Mouse (Mus musculus): ENCODE results near the gene Adam21. TPM values are rescaled to one million over a fixed set of nuclear protein-coding genes. Genes with fewer than 3 reads are reported as not detected.
A peak's percentile ranks its signal among the peaks of the same experiment; 100 is the strongest.

Adam21 gene
- polyA plus RNA-seq, 1 experiment from 2014 or later: 0.17 TPM

DNA sequence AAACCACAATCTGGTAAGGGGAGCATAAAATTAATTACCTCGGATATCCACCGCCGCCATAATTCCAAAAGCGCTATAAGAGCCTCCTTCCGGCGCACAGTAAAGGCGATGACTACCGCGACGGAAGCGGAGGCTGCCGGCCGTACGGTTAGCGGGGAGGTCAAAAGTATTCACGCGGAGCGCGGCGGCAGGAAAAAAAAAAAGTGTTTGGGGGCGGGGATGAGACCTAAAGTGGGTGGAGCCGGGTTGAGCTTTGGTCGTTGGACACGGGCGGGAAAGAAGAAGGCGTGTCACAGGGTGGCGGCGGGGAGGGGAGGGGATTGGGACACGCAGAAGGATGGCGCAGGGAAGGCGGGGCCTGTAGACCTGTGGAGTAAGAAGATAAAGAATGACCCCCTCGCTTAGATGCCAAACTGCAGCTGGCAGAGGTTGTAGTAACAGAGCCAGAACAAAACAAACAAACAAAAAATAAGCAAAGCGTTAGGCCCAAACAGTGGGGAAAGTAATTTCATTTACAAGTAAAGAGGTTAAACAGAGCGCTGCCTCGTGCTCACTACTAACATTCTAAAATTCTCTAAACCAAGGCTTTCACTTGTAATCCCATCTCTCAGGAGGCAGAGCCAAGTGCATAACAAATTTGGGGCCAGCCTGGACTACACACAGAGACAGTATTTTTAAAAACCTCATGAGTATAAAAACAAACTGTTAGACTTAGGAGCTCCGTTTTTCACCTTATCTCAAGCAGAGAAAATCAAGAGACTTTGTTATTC, 26.8 kb upstream of the Adam21 start, which contains the start of gene Med6:
Gene Med6 (minus strand): TSS at position 107 of the 770 bp plus-strand sequence.
- DNase-seq (ENCODE audit: low spot score) (peak; percentile 99), ATAC-seq (replicated peaks; ENCODE audit: low FRiP score, low read depth) (peak; percentile 98)
- peak within 1 kb of the TSS; percentile 73 for H3K9ac ChIP-seq (ENCODE audit: low read depth, low read length)
- no peaks in the 10 kb centered on the region for H3K9me3 ChIP-seq (replicated peaks; ENCODE audit: low read length)
- no peak for TF ChIP-seq CTCF (IDR thresholded peaks at IDR 0.05; ENCODE audit: low read depth)
- H3K4me2 ChIP-seq (ENCODE audit: low read length): peak within 1 kb of the TSS; percentile 73
- H3K4me3 ChIP-seq (replicated peaks; ENCODE audit: low read depth, low read length): peak within 1 kb of the TSS; percentile 75
- H3K27ac ChIP-seq: no peak within 1 kb of the TSS
- 0 out of 2 replicates have a peak, but pooled peaks cover 3% of the 10 kb centered on the region for H3K4me1 ChIP-seq (replicated peaks; ENCODE audit: insufficient read depth, low read length)
- H3K27me3 ChIP-seq (ENCODE audit: insufficient read depth, low read length): no peaks in the 10 kb centered on the region
- 0 out of 2 replicates have a peak, but pooled peaks cover 5% of the 10 kb centered on the region for H3K36me3 ChIP-seq (ENCODE audit: insufficient read depth, low read length)
- WGBS: 3% methylated on average over 36 of the region's 36 CpGs

DNA sequence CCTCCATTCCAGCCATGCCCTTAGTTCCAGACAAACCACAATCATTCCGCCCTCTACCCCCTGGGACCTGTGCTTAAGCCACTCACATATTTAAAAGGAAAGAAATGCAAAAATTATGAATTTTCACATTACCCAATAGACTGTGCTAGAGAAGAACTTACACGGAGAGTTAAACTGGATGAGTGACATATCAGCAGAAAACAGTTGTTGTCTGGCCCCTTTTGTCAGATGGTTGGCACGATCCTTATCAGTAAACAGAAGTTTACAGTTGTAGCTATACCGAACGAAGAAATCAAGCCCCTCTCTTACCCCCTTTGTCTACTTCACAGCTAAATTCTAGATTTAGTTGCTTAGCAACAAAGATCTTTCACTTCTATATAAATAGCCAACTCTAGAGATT, 343 bp downstream of the Adam21 start:
- no peak overlapping the region for H3K27ac ChIP-seq
- no peak overlapping the region for H3K4me3 ChIP-seq (replicated peaks; ENCODE audit: low read depth, low read length)
- H3K4me2 ChIP-seq (ENCODE audit: low read length): no peak overlapping the region
- H3K36me3 ChIP-seq (ENCODE audit: insufficient read depth, low read length): peaks cover 3% of the 10 kb centered on the region; the same call in 1 of the 2 replicates
- H3K9ac ChIP-seq (ENCODE audit: low read depth, low read length): no peak overlapping the region
- WGBS: 89% methylated on average over 5 of the region's 5 CpGs
- ATAC-seq (replicated peaks; ENCODE audit: low FRiP score, low read depth): no peak
- no peaks in the 10 kb centered on the region for H3K27me3 ChIP-seq (ENCODE audit: insufficient read depth, low read length)
- no peaks in the 10 kb centered on the region for H3K4me1 ChIP-seq (replicated peaks; ENCODE audit: insufficient read depth, low read length)
- no peaks in the 10 kb centered on the region for H3K9me3 ChIP-seq (replicated peaks; ENCODE audit: low read length)
- no peak for DNase-seq (ENCODE audit: low spot score)
- no peak for TF ChIP-seq CTCF (IDR thresholded peaks at IDR 0.05; ENCODE audit: low read depth)

DNA sequence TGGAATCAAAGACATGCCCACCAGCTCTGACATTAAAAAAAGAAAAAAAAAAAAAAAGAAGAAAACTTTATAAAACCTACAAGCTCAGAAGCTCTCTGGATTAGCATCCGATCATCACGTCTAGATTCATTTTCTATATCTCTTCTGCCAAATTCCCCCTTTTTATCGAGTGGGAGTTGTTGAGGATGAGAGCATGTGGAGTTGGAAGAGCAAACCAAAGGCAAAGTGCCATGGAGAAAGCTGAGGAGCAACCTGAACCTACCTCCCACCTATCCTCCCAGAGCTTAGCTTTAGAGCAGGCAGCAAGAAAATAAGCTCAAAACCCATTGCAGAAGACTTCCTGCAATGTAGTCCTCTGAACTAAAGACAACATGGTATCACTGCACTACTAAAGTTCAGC, 4.1 kb downstream of the Adam21 start:
- Histone ChIP-seq H3K4me2 (ENCODE audit: low read length) (no peak overlapping the region), H3K4me3 (replicated peaks; ENCODE audit: low read depth, low read length) (no peak overlapping the region), H3K4me1 (replicated peaks; ENCODE audit: insufficient read depth, low read length) (no peaks in the 10 kb centered on the region), H3K27ac (no peak overlapping the region), H3K9me3 (replicated peaks; ENCODE audit: low read length) (no peaks in the 10 kb centered on the region), H3K27me3 (ENCODE audit: insufficient read depth, low read length) (no peaks in the 10 kb centered on the region), H3K9ac (ENCODE audit: low read depth, low read length) (no peak overlapping the region), H3K36me3 (ENCODE audit: insufficient read depth, low read length) (no peaks in the 10 kb centered on the region)
- WGBS: 94% methylated on average over 3 of the region's 3 CpGs
- DNase-seq (ENCODE audit: low spot score) (no peak), ATAC-seq (replicated peaks; ENCODE audit: low FRiP score, low read depth) (no peak)
- TF ChIP-seq CTCF (IDR thresholded peaks at IDR 0.05; ENCODE audit: low read depth): no peak

- Histone ChIP-seq H3K9ac (ENCODE audit: low read depth, low read length) (no peak overlapping the region), H3K27me3 (ENCODE audit: insufficient read depth, low read length) (no peaks in the 10 kb centered on the region), H3K9me3 (replicated peaks; ENCODE audit: low read length) (no peaks in the 10 kb centered on the region), H3K4me2 (ENCODE audit: low read length) (no peak overlapping the region), H3K4me1 (replicated peaks; ENCODE audit: insufficient read depth, low read length) (no peaks in the 10 kb centered on the region), H3K4me3 (replicated peaks; ENCODE audit: low read depth, low read length) (no peak overlapping the region), H3K27ac (no peak overlapping the region), H3K36me3 (ENCODE audit: insufficient read depth, low read length) (no peaks in the 10 kb centered on the region)
- 89% methylated on average over 3 of the region's 3 CpGs for WGBS
- TF ChIP-seq CTCF (IDR thresholded peaks at IDR 0.05; ENCODE audit: low read depth): no peak
- DNase-seq (ENCODE audit: low spot score): no peak
- no peak for ATAC-seq (replicated peaks; ENCODE audit: low FRiP score, low read depth)
Observed at GRCm38 (mm10) chr12:81549286-81549685, 19.0 kb downstream of the Adam21 start.

- Histone ChIP-seq H3K9me3 (replicated peaks; ENCODE audit: low read length) (no peaks in the 10 kb centered on the region), H3K36me3 (ENCODE audit: insufficient read depth, low read length) (no peaks in the 10 kb centered on the region), H3K9ac (ENCODE audit: low read depth, low read length) (no peak overlapping the region), H3K4me3 (replicated peaks; ENCODE audit: low read depth, low read length) (no peak overlapping the region), H3K27me3 (ENCODE audit: insufficient read depth, low read length) (no peaks in the 10 kb centered on the region), H3K4me2 (ENCODE audit: low read length) (no peak overlapping the region), H3K4me1 (replicated peaks; ENCODE audit: insufficient read depth, low read length) (no peaks in the 10 kb centered on the region), H3K27ac (no peak overlapping the region)
- 74% methylated on average over 4 of the region's 4 CpGs for WGBS
- ATAC-seq (replicated peaks; ENCODE audit: low FRiP score, low read depth): no peak
- no peak for DNase-seq (ENCODE audit: low spot score)
- TF ChIP-seq CTCF (IDR thresholded peaks at IDR 0.05; ENCODE audit: low read depth): no peak
Observed at GRCm38 (mm10) chr12:81547163-81547562, 21.1 kb downstream of the Adam21 start.

DNA sequence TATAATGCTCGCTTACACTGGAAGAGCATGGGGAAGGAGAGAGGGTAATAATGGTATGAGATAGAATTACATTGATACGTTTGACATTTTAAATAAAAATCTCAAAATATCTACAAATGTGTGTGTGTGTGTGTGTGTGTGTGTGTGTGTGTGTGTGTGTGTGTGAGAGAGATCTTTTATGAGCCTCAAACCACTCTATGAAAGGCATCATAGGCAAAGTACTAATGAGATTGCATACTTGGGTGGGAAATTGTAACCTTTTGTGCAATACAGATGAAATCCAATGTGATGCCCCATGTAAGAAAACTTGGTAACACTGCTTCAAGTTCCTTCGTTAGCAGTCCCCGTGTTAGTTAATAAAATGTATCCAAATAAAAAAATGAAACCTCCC, 35.2 kb downstream of the Adam21 start:
- no peak for TF ChIP-seq CTCF (IDR thresholded peaks at IDR 0.05; ENCODE audit: low read depth)
- Histone ChIP-seq H3K9ac (ENCODE audit: low read depth, low read length) (0 out of 2 replicates have a peak overlapping the region, but pooled peaks have one; percentile 31), H3K4me2 (ENCODE audit: low read length) (peak overlapping the region; percentile 59), H3K27ac (peak overlapping the region; percentile 85), H3K9me3 (replicated peaks; ENCODE audit: low read length) (no peaks in the 10 kb centered on the region), H3K27me3 (ENCODE audit: insufficient read depth, low read length) (no peaks in the 10 kb centered on the region), H3K36me3 (ENCODE audit: insufficient read depth, low read length) (no peaks in the 10 kb centered on the region), H3K4me1 (replicated peaks; ENCODE audit: insufficient read depth, low read length) (peaks cover 6% of the 10 kb centered on the region), H3K4me3 (replicated peaks; ENCODE audit: low read depth, low read length) (peak overlapping the region; percentile 91)
- 33% methylated on average over 4 of the region's 4 CpGs for whole genome bisulfite sequencing
- no peak for DNase-seq (ENCODE audit: low spot score)
- no peak for ATAC-seq (replicated peaks; ENCODE audit: low FRiP score, low read depth)

Data from kidney, postnatal 0 days (tissue).